Comparison of ENCODE assay signal across 8 mouse cellular contexts in the genomic region with DNA sequence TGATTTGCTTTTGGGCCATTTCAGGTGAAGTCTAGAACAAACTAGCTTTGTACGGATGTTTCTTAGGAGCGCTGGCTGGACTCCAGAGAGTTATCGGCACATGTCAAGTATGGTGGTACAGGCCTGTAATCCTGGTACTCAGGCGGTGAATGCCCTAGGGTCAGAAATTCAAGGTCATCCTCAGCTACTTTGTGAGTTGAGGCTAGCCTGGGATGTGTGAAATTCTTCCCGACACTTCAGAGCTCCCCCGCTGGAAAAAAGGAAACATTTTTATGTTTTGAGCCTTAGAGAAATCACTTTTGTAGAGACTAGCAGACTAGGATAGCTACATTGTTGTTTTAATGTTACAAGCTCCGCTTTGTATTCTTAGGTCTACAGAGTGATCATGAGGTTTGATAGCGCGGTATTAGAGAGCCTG. TPM values are rescaled to one million over a fixed set of nuclear protein-coding genes. Genes with fewer than 3 reads are reported as not detected.
DNase-seq lines count a peak whose midpoint lies in the region; ATAC-seq and TF ChIP-seq lines count a peak whose summit lies in the region.

No protein-coding gene starts in this region.

- no peaks in the 10 kb centered on the region for H3K9me3 ChIP-seq in heart, embryonic 15.5 days (replicated peaks)
- no peaks in the 10 kb centered on the region for H3K9me3 ChIP-seq in limb, embryonic 15.5 days

- no peak overlapping the region for H3K9ac ChIP-seq in heart, adult 2 months (ENCODE audit: low read depth, low read length)
- no peak overlapping the region for H3K9ac ChIP-seq in heart, embryonic 15.5 days
- no peak overlapping the region for H3K9ac ChIP-seq in limb, embryonic 15.5 days

- peak overlapping the region; percentile 69 for H3K4me2 ChIP-seq in heart, embryonic 15.5 days
- peak overlapping the region; percentile 66 for H3K4me2 ChIP-seq in limb, embryonic 15.5 days

- no peaks in the 10 kb centered on the region for H3K27me3 ChIP-seq in heart, adult 2 months (ENCODE audit: control insufficient read depth, insufficient read depth, low read length)
- no peaks in the 10 kb centered on the region for H3K27me3 ChIP-seq in heart, embryonic 15.5 days
- H3K27me3 ChIP-seq in limb, embryonic 15.5 days, result no peaks in the 10 kb centered on the region

- no peak for TF ChIP-seq POLR2A in heart, adult 2 months (IDR thresholded peaks at IDR 0.05; ENCODE audit: insufficient read depth, low read depth, low read length)
- TF ChIP-seq POLR2A in bone marrow macrophage, adult 2 months (IDR thresholded peaks at IDR 0.05; ENCODE audit: borderline replicate concordance, low read depth, low read length), result no peak

- ATAC-seq in heart, embryonic 15.5 days (replicated peaks; ENCODE audit: insufficient number of reproducible peaks, insufficient read depth, low FRiP score, low read depth), result no peak
- no peak for ATAC-seq in limb, embryonic 15.5 days (ENCODE audit: insufficient number of reproducible peaks, low FRiP score, low TSS enrichment, low read depth)

- no peak for TF ChIP-seq EP300 in heart, adult 2 months (IDR thresholded peaks at IDR 0.05; ENCODE audit: insufficient read depth, low read depth, low read length)

- H3K79me2 ChIP-seq in heart, adult 2 months (replicated peaks; ENCODE audit: control insufficient read depth, insufficient read depth, low read length), result peaks cover 1% of the 10 kb centered on the region; the same call in 1 of the 2 replicates

- H3K4me1 ChIP-seq in heart, adult 2 months (ENCODE audit: control insufficient read depth, insufficient read depth, low read length), result peaks cover 3% of the 10 kb centered on the region
- peaks cover 18% of the 10 kb centered on the region for H3K4me1 ChIP-seq in bone marrow macrophage, adult 2 months (ENCODE audit: control insufficient read depth, insufficient read depth, low read length)
- H3K4me1 ChIP-seq in heart, embryonic 15.5 days (replicated peaks), result peaks cover 21% of the 10 kb centered on the region
- H3K4me1 ChIP-seq in limb, embryonic 15.5 days, result peaks cover 16% of the 10 kb centered on the region

- DNase-seq in heart, adult 2 months, result no peak
- DNase-seq in heart, adult 8-10 months (ENCODE audit: low spot score), result no peak
- DNase-seq in urinary bladder, adult 2 months (ENCODE audit: low spot score), result no peak
- no peak for DNase-seq in lung, postnatal 25 days (ENCODE audit: low spot score)
- DNase-seq in embryo, embryonic 9.5 days (ENCODE audit: extremely low spot score), result no peak

- peak overlapping the region; percentile 70; the same call in 1 of the 2 replicates for H3K4me3 ChIP-seq in heart, adult 2 months
- H3K4me3 ChIP-seq in bone marrow macrophage, adult 2 months (ENCODE audit: insufficient read depth, low read length), result peak overlapping the region; percentile 32
- H3K4me3 ChIP-seq in heart, embryonic 15.5 days, result peak overlapping the region; percentile 73
- peak overlapping the region; percentile 55 for H3K4me3 ChIP-seq in limb, embryonic 15.5 days

- H3K36me3 ChIP-seq in heart, adult 2 months (ENCODE audit: control insufficient read depth, insufficient read depth, low read length), result peaks cover 3% of the 10 kb centered on the region
- H3K36me3 ChIP-seq in heart, embryonic 15.5 days, result peaks cover 5% of the 10 kb centered on the region; the same call in 1 of the 2 replicates
- no peaks in the 10 kb centered on the region; the same call in 1 of the 2 replicates for H3K36me3 ChIP-seq in limb, embryonic 15.5 days

- H3K27ac ChIP-seq in heart, adult 2 months, result no peak overlapping the region; the same call in 1 of the 2 replicates
- H3K27ac ChIP-seq in bone marrow macrophage, adult 2 months (ENCODE audit: insufficient read depth, low read depth, low read length), result no peak overlapping the region
- peak overlapping the region; percentile 96; the same call in 1 of the 2 replicates for H3K27ac ChIP-seq in heart, embryonic 15.5 days
- H3K27ac ChIP-seq in limb, embryonic 15.5 days, result no peak overlapping the region

- 63% methylated on average over 9 of the region's 9 CpGs for WGBS in heart, adult 2 months
- 69% methylated on average over 9 of the region's 9 CpGs for WGBS in heart, embryonic 15.5 days
- 88% methylated on average over 9 of the region's 9 CpGs for WGBS in limb, embryonic 15.5 days

- TF ChIP-seq CTCF in heart, adult 2 months (IDR thresholded peaks at IDR 0.05), result no peak
- TF ChIP-seq CTCF in bone marrow macrophage, adult 2 months (IDR thresholded peaks at IDR 0.05; ENCODE audit: low read depth, low read length), result no peak

- intact Hi-C loops in heart, adult 2 months (cut with DNase I), result loop anchor here (10.0 kb wide), 1 partner anchor 194 kb away; a partner anchor contains a TSS

RNA-seq across cellular contexts. Expression of a gene that starts 1.1 kb away (rescaled TPM):
- 10 to 100 TPM; 52.4 to 64.9 TPM for total RNA-seq in heart, adult 2 months (2021)
- 5.7 and 16.9 TPM in 2 replicates for polyA plus RNA-seq in heart, adult 2 months (2012; rRNA removed)
- total RNA-seq in heart, adult 8-10 months (2022), result 10 to 100 TPM; 61.8 to 67.5 (median 62.6) TPM
- 179 and 188 TPM in 2 replicates for polyA plus RNA-seq in bone marrow macrophage, adult 2 months (2012; ENCODE audit: insufficient read depth, insufficient read length, missing spikeins)
- polyA plus RNA-seq in heart, embryonic 15.5 days (2015; fragmentation: Nextera tagmentation; extraction: Ambion mirVana), result 92.5 and 106 TPM in 2 replicates
- 105 and 108 TPM in 2 replicates for polyA plus RNA-seq in limb, embryonic 15.5 days (2015; fragmentation: Nextera tagmentation; extraction: Ambion mirVana)
- 49.3 and 59.6 TPM in 2 replicates for polyA plus RNA-seq in urinary bladder, adult 2 months (2012; rRNA removed)
